Mouse (Mus musculus): Measurements from ENCODE around the gene Ispd. TPM values are rescaled to one million over a fixed set of nuclear protein-coding genes. Genes with fewer than 3 reads are reported as not detected.

Ispd gene
- polyA plus RNA-seq, 1 experiment from 2014 or later, result 9.0 TPM

- H3K9ac ChIP-seq, result no peak overlapping the region
- no peak overlapping the region for H3K4me2 ChIP-seq
- H3K27ac ChIP-seq, result no peak overlapping the region
- H3K36me3 ChIP-seq, result no peaks in the 10 kb centered on the region
- WGBS, result 72% methylated on average over 2 of the region's 2 CpGs
- no peaks in the 10 kb centered on the region for H3K27me3 ChIP-seq
- no peaks in the 10 kb centered on the region for H3K4me1 ChIP-seq
- no peak overlapping the region for H3K4me3 ChIP-seq
- ATAC-seq (ENCODE audit: insufficient number of reproducible peaks, low FRiP score, low TSS enrichment, low read depth), result no peak
- no peaks in the 10 kb centered on the region for H3K9me3 ChIP-seq
These were observed 216.4 kb downstream of the Ispd start for GRCm38 (mm10) chr12:36597539-36598250.

GRCm38 (mm10) chr12:36621960-36622736 is 240.9 kb downstream of the Ispd start:
- Histone ChIP-seq H3K4me1 (no peaks in the 10 kb centered on the region), H3K4me3 (no peak overlapping the region), H3K36me3 (no peaks in the 10 kb centered on the region), H3K27me3 (no peaks in the 10 kb centered on the region), H3K4me2 (no peak overlapping the region), H3K9me3 (no peaks in the 10 kb centered on the region), H3K9ac (no peak overlapping the region), H3K27ac (no peak overlapping the region)
- WGBS, result 66% methylated on average over 7 of the region's 7 CpGs
- no peak for ATAC-seq (ENCODE audit: insufficient number of reproducible peaks, low FRiP score, low TSS enrichment, low read depth)

DNA sequence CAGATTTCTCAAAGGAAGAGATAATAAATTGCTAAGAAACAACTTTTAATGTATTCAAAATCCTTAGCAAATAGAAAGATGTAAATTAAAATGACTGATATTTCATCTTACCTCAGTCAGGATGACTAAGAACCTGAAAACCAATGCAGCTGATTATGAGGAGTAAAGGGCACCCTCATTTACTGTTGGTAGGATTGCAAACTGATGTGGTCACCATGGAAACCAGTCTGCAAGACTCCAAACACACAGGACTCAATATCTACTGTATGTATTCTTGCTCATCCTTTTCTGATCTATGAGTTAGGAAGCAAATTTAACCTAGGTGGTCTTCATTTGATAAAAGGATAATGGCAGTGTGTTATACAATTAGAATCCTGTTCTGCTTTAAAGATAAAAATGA is 246.0 kb downstream of the Ispd start:
- ATAC-seq (ENCODE audit: insufficient number of reproducible peaks, low FRiP score, low TSS enrichment, low read depth), result no peak
- Histone ChIP-seq H3K9me3 (no peaks in the 10 kb centered on the region), H3K4me3 (no peak overlapping the region), H3K27me3 (no peaks in the 10 kb centered on the region), H3K27ac (no peak overlapping the region), H3K4me2 (no peak overlapping the region), H3K9ac (no peak overlapping the region), H3K36me3 (no peaks in the 10 kb centered on the region), H3K4me1 (no peaks in the 10 kb centered on the region)

GRCm38 (mm10) chr12:36632427-36632826 is 251.2 kb downstream of the Ispd start:
- Histone ChIP-seq H3K36me3 (no peaks in the 10 kb centered on the region), H3K27ac (no peak overlapping the region), H3K27me3 (no peaks in the 10 kb centered on the region), H3K4me2 (no peak overlapping the region), H3K4me1 (no peaks in the 10 kb centered on the region), H3K9me3 (no peaks in the 10 kb centered on the region), H3K4me3 (no peak overlapping the region), H3K9ac (no peak overlapping the region)
- WGBS, result 66% methylated on average over 1 of the region's 1 CpGs
- no peak for ATAC-seq (ENCODE audit: insufficient number of reproducible peaks, low FRiP score, low TSS enrichment, low read depth)

DNA sequence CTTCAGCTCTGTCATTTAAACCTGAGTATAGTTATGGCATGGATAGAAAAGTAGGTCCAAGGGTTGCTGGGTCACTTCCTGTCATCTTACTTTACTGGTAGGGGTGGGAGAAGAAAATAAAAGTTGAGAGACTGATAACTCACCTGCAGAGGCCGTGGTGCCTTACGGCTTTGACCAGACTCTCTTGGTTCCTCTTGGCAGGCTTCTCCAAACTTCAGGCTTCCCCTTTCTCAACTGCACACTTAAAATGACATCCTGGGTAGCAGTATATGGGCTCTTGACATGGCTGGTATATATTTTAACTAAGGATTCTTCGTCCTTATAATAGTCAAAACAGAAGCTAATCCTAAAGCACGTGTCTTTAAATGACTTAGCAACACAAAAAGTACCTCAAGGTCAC is 266.3 kb downstream of the Ispd start:
- no peaks in the 10 kb centered on the region for H3K9me3 ChIP-seq
- no peaks in the 10 kb centered on the region for H3K36me3 ChIP-seq
- no peak overlapping the region for H3K9ac ChIP-seq
- 92% methylated on average over 4 of the region's 4 CpGs for WGBS
- no peak overlapping the region for H3K4me2 ChIP-seq
- no peak overlapping the region for H3K4me3 ChIP-seq
- H3K4me1 ChIP-seq, result no peaks in the 10 kb centered on the region
- ATAC-seq (ENCODE audit: insufficient number of reproducible peaks, low FRiP score, low TSS enrichment, low read depth), result no peak
- no peak overlapping the region for H3K27ac ChIP-seq
- no peaks in the 10 kb centered on the region for H3K27me3 ChIP-seq

DNA sequence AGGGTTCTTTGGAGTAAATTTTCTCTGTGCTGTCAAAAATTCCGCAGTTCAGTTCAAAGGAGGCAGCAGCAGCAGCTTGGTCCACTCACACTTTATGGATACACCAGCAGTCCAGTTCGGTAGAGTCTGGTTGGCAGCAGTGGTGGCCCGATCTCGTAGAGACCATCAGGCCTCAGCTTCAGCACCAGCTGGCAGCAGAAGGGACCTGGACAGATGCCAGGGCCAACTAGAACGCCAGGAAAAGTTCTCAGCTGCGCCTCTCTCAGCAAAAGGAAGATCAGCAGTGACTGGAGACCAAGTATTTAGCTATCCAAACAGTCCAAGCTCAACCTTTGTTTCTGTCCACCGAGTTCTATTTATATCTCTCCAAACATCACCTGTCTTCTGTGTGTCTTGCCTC is 281.2 kb downstream of the Ispd start:
- H3K36me3 ChIP-seq, result no peaks in the 10 kb centered on the region
- 64% methylated on average over 7 of the region's 7 CpGs for WGBS
- no peaks in the 10 kb centered on the region for H3K27me3 ChIP-seq
- H3K9me3 ChIP-seq, result no peaks in the 10 kb centered on the region
- H3K4me3 ChIP-seq, result no peak overlapping the region
- no peak overlapping the region for H3K9ac ChIP-seq
- H3K27ac ChIP-seq, result no peak overlapping the region
- H3K4me2 ChIP-seq, result no peak overlapping the region
- no peaks in the 10 kb centered on the region for H3K4me1 ChIP-seq
- no peak for ATAC-seq (ENCODE audit: insufficient number of reproducible peaks, low FRiP score, low TSS enrichment, low read depth)

- ATAC-seq (ENCODE audit: insufficient number of reproducible peaks, low FRiP score, low TSS enrichment, low read depth), result no peak
- Histone ChIP-seq H3K9me3 (no peaks in the 10 kb centered on the region), H3K27ac (no peak overlapping the region), H3K4me2 (no peak overlapping the region), H3K4me3 (no peak overlapping the region), H3K27me3 (no peaks in the 10 kb centered on the region), H3K36me3 (no peaks in the 10 kb centered on the region), H3K9ac (no peak overlapping the region), H3K4me1 (no peaks in the 10 kb centered on the region)
- WGBS, result 75% methylated on average over 3 of the region's 3 CpGs
These were observed 283.5 kb downstream of the Ispd start for GRCm38 (mm10) chr12:36664783-36665182.

DNA sequence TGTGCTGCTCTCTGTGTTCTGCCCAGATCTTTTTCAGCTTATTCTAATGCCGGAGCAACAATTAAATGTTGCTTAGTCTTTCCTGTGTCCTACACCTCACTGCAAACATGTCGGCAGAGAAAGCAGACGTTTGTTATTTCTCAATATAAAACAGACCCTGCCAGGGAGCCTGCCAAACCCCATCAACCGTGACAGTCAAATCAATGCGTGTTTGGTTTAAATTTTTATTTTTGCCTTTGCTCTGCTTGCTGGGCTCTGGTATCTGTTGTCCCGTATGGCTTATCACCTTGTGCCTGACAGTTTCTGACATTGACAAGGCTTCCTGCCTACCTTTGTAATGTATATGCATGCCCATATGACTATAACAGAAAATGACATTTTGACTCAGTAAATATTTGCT is 285.5 kb downstream of the Ispd start:
- 0 out of 2 replicates have a peak, but pooled peaks cover 5% of the 10 kb centered on the region for H3K4me1 ChIP-seq
- no peaks in the 10 kb centered on the region for H3K36me3 ChIP-seq
- no peak overlapping the region for H3K4me3 ChIP-seq
- H3K9ac ChIP-seq, result no peak overlapping the region
- no peak overlapping the region for H3K4me2 ChIP-seq
- ATAC-seq (ENCODE audit: insufficient number of reproducible peaks, low FRiP score, low TSS enrichment, low read depth), result no peak
- H3K9me3 ChIP-seq, result no peaks in the 10 kb centered on the region
- WGBS, result 35% methylated on average over 6 of the region's 6 CpGs
- no peak overlapping the region for H3K27ac ChIP-seq
- H3K27me3 ChIP-seq, result no peaks in the 10 kb centered on the region

DNA sequence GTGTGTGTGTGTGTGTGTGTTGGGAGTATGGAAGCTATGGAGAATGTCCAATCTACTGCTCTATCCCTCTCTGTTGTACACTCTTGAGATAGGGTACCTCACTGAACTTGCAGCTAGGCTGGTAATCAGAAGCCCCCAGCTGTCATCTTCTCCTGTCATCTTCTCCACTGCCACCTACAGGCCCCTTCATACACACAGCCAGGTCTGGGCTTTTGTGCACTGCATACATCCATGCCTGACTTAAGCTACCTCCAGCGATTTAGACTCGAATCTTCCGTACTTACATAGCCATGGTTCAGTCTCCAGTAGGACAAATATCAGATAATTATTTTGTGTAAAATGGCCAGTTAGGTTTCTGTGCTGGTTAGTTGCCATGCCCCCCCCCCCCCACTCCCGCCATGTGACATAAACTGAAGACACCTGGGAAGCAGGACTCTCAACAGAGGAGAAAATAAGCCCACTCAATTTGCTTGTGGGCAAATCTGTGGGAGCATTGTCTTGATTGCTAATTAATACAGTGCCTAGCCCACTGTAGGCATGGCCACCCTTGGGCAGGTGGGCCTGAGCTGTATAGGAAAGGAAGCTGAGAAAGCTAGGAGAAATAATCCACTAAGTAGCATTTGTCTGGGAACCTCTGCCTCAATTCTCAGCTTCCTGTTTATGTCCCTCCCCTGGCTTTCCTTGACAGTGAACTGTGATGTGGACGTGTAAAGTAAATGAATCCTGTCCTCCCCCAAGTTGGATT is 289.1 kb downstream of the Ispd start:
- Histone ChIP-seq H3K27me3 (no peaks in the 10 kb centered on the region), H3K4me2 (no peak overlapping the region), H3K4me1 (0 out of 2 replicates have a peak, but pooled peaks cover 5% of the 10 kb centered on the region), H3K27ac (no peak overlapping the region), H3K4me3 (no peak overlapping the region), H3K36me3 (no peaks in the 10 kb centered on the region), H3K9me3 (no peaks in the 10 kb centered on the region), H3K9ac (no peak overlapping the region)
- WGBS, result 76% methylated on average over 5 of the region's 5 CpGs
- no peak; the same call in 1 of the 2 replicates for ATAC-seq (ENCODE audit: insufficient number of reproducible peaks, low FRiP score, low TSS enrichment, low read depth)

DNA sequence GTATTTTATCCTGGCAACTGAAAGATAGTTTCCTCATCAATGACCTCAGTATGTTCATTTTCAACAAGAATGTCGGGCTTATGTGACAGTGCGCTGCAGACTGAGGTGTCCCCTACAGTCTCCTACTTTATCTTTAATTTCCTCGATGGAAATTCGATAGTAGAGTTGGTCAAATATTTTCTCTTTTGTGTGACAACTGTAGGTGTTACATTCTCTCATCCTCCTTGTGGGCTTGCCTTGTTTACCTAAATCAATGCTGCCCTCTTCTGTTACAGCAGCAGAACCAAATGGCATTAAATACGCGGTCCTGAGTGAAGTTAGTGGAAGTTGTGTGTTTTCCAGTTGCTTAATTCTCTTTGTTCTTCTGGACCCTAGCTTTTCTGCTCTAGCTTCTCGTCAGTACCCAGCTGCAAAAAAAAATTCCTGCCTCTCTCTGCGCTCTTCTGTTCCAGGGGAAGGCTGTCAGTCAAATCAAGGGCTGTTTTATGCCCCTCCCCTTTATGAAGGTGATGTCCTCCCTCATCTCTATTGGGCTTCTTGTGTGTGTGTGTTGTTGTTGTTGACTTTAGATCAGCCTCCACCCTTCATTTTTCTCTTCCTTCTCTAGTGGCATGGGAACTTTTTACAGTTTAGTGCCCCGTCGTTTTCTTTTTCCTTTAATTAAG is 289.8 kb downstream of the Ispd start:
- H3K9me3 ChIP-seq, result no peaks in the 10 kb centered on the region
- no peak overlapping the region for H3K4me2 ChIP-seq
- no peaks in the 10 kb centered on the region for H3K36me3 ChIP-seq
- H3K9ac ChIP-seq, result no peak overlapping the region
- 0 out of 2 replicates have a peak, but pooled peaks cover 5% of the 10 kb centered on the region for H3K4me1 ChIP-seq
- no peak for ATAC-seq (ENCODE audit: insufficient number of reproducible peaks, low FRiP score, low TSS enrichment, low read depth)
- no peak overlapping the region for H3K27ac ChIP-seq
- H3K27me3 ChIP-seq, result no peaks in the 10 kb centered on the region
- 37% methylated on average over 10 of the region's 10 CpGs for WGBS
- H3K4me3 ChIP-seq, result no peak overlapping the region

- Histone ChIP-seq H3K27me3 (no peaks in the 10 kb centered on the region), H3K4me2 (no peak overlapping the region), H3K9me3 (no peaks in the 10 kb centered on the region), H3K36me3 (no peaks in the 10 kb centered on the region), H3K4me3 (no peak overlapping the region), H3K4me1 (0 out of 2 replicates have a peak, but pooled peaks cover 5% of the 10 kb centered on the region), H3K9ac (no peak overlapping the region), H3K27ac (no peak overlapping the region)
- ATAC-seq (ENCODE audit: insufficient number of reproducible peaks, low FRiP score, low TSS enrichment, low read depth), result no peak
- 24% methylated on average over 2 of the region's 2 CpGs for WGBS
These were observed 293.2 kb downstream of the Ispd start for GRCm38 (mm10) chr12:36674481-36674880.
